Mouse (Mus musculus): ENCODE measurements around the gene Pank2. TPM values are rescaled to one million over a fixed set of nuclear protein-coding genes. Genes with fewer than 3 reads are reported as not detected.

Gene Pank2
- polyA plus RNA-seq, 1 experiment from 2014 or later = 38.9 TPM

Small RNA genes lying within 50 kb of the gene (microRNA-seq; reads per million reads assigned to microRNA genes)
- gene Mir103-2 = 160 reads per million, percentile 52 among the genes with 10 or more reads in this experiment

Other genes with a start within 250 kb of the Pank2 start
- 3.1 and 3.3 TPM in 2 replicates for gene Gfra4, start 219.4 kb upstream of the Pank2 start, polyA plus RNA-seq (2016; fragmentation: Nextera tagmentation; extraction: Ambion mirVana)
- gene Adam33, start 198.7 kb upstream of the Pank2 start, polyA plus RNA-seq (2016; fragmentation: Nextera tagmentation; extraction: Ambion mirVana) = 0.63 TPM in 1 of 2 replicates, not detected in the other
- gene Siglec1, start 175.7 kb upstream of the Pank2 start, polyA plus RNA-seq (2016; fragmentation: Nextera tagmentation; extraction: Ambion mirVana) = 0.09 and 0.12 TPM in 2 replicates
- 8.4 and 8.7 TPM in 2 replicates for gene Hspa12b, start 135.2 kb upstream of the Pank2 start, polyA plus RNA-seq (2016; fragmentation: Nextera tagmentation; extraction: Ambion mirVana)
- not detected in 2 replicates for gene Gm11037, start 129.0 kb upstream of the Pank2 start, polyA plus RNA-seq (2016; fragmentation: Nextera tagmentation; extraction: Ambion mirVana)
- gene 1700037H04Rik, start 102.4 kb upstream of the Pank2 start, polyA plus RNA-seq (2016; fragmentation: Nextera tagmentation; extraction: Ambion mirVana) = 128 and 129 TPM in 2 replicates
- 8.9 and 10.0 TPM in 2 replicates for gene Cenpb, start 82.4 kb upstream of the Pank2 start, polyA plus RNA-seq (2016; fragmentation: Nextera tagmentation; extraction: Ambion mirVana)
- gene Cdc25b, start 75.5 kb upstream of the Pank2 start, polyA plus RNA-seq (2016; fragmentation: Nextera tagmentation; extraction: Ambion mirVana) = 65.9 and 79.3 TPM in 2 replicates
- 4.4 and 4.6 TPM in 2 replicates for gene Spef1, start 75.2 kb upstream of the Pank2 start, polyA plus RNA-seq (2016; fragmentation: Nextera tagmentation; extraction: Ambion mirVana)
- gene Ap5s1, start 55.4 kb upstream of the Pank2 start, polyA plus RNA-seq (2016; fragmentation: Nextera tagmentation; extraction: Ambion mirVana) = 23.2 and 26.9 TPM in 2 replicates
- gene Mavs, start 28.4 kb upstream of the Pank2 start, polyA plus RNA-seq (2016; fragmentation: Nextera tagmentation; extraction: Ambion mirVana) = 19.7 and 20.1 TPM in 2 replicates
- gene Rnf24, start 90.4 kb downstream of the Pank2 start, polyA plus RNA-seq (2016; fragmentation: Nextera tagmentation; extraction: Ambion mirVana) = 7.5 and 7.7 TPM in 2 replicates
- gene Smox, start 229.0 kb downstream of the Pank2 start, polyA plus RNA-seq (2016; fragmentation: Nextera tagmentation; extraction: Ambion mirVana) = 31.7 TPM in 2 replicates